Mouse (Mus musculus): Measurements from ENCODE around the gene Adgrg5. TPM values are rescaled to one million over a fixed set of nuclear protein-coding genes. Genes with fewer than 3 reads are reported as not detected.

The Adgrg5 gene
- 0.55 to 1.2 TPM (median 0.99 TPM) in 4 replicates for total RNA-seq (2023)

DNA sequence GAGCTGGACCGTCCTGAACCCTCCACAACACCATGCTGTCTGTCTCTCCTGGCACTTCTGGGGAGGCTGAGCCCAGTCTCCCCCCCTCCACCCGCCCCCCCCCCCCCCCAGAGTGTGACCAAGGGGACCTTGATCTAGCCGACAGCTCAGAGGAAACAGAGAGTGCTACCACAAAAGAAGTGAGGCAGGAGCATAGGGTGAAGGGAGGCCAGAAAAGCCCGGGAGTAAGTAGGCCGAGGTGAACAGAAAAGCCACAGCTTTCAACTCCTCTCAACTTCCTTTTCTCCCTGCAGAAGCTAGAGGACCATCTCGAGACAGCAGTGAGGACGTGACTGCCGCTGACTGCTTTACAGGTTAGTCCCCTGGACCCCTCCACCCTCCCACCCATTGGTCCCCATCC, at the start of gene Adgrg5:
Adgrg5 (plus strand) TSS at position 290 of the 400 bp plus-strand sequence.

GRCm38 (mm10) chr8:94876197-94876730, 47.2 kb upstream of the Adgrg5 start, which contains the start of gene Dok4:
Dok4 (minus strand) TSS chr8:94876330.

GRCm38 (mm10) chr8:94917851-94918495, 5.5 kb upstream of the Adgrg5 start, which contains the start of gene Ccdc102a:
Ccdc102a (minus strand) TSS chr8:94918098.

DNA sequence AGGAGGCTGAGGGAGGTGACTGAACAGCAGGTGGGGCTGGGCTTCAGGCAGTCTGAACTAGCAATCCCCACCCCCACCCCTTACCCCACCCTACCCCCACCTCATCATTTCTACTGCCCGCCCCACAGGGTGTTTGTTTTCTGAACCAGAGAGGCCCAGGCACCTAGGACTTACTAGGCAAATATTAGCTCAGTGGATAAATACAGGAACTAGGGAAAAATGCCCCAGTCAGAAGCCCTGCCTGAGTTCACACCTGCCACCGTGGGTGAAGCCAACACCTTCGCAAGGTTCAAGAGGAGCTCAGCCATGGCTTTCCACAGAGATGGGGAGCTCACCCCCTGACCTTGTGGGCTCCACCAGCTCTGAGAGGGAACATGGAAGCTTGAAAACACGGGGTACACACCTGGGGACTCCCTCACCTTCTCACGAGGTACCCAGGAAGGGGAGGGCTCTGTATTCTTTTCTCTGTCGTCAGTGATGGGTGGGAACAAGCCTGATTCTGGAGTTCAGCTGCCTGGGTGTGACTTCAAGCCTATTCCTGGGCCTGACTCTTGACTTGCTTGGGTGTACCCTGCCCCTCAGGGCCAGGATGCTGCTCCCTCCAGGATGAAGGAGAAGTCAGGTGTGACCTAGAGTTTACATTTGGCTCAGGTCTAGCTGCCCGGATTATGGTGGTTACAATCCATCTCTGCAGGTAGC, 51.1 kb downstream of the Adgrg5 start, which contains the start of gene Adgrg1:
Adgrg1 (plus strand) TSS at position 285 of the 699 bp plus-strand sequence.

Other genes starting within 250 kb of the Adgrg5 start
- gene Pllp, start 227.4 kb upstream of the Adgrg5 start, total RNA-seq (2023), result not detected in 4 replicates
- gene Ccl22, start 178.1 kb upstream of the Adgrg5 start, total RNA-seq (2023), result not detected in 4 replicates
- not detected in 4 replicates for gene Cx3cl1, start 151.7 kb upstream of the Adgrg5 start, total RNA-seq (2023)
- gene Ccl17, start 113.2 kb upstream of the Adgrg5 start, total RNA-seq (2023), result not detected in 4 replicates
- gene Coq9, start 85.4 kb upstream of the Adgrg5 start, total RNA-seq (2023), result 30.1 to 35.6 TPM (median 31.6 TPM) in 4 replicates
- gene Ciapin1, start 85.3 kb upstream of the Adgrg5 start, total RNA-seq (2023), result 48.5 to 59.1 TPM (median 57.3 TPM) in 4 replicates
- 58.3 to 64.2 TPM (median 61.4 TPM) in 4 replicates for gene Polr2c, start 66.2 kb upstream of the Adgrg5 start, total RNA-seq (2023)
- 2.9 to 3.8 TPM (median 3.3 TPM) in 4 replicates for gene Dok4, start 47.4 kb upstream of the Adgrg5 start, total RNA-seq (2023)
- gene Ccdc102a, start 5.6 kb upstream of the Adgrg5 start, total RNA-seq (2023), result 0.52 to 1.2 TPM (median 0.77 TPM) in 4 replicates
- 4.0 to 13.3 TPM (median 7.5 TPM) in 4 replicates for gene Adgrg1, start 51.1 kb downstream of the Adgrg5 start, total RNA-seq (2023)
- 0.21 TPM in 1 of 4 replicates, not detected in the others for gene Adgrg3, start 94.0 kb downstream of the Adgrg5 start, total RNA-seq (2023)
- not detected in 4 replicates for gene Drc7, start 131.4 kb downstream of the Adgrg5 start, total RNA-seq (2023)
- gene Katnb1, start 157.5 kb downstream of the Adgrg5 start, total RNA-seq (2023), result 12.6 to 18.8 TPM (median 15.8 TPM) in 4 replicates

Measured in B cell, adult 62 days (primary cell).